Mouse (Mus musculus) cerebellum, adult 18-20 months (tissue): ENCODE results near the gene Hist1h3i.
"Not testable (repeated sequence)": the region's sequence is repeated elsewhere in the genome, so short reads cannot be mapped to it uniquely, and the experiment has no call there.

Experiments
- DNase-seq, 2 experiments: peaks; one replicate each; pipeline ENCODE4 v3.0.0; 2021

Hist1h3i gene

GRCm38 (mm10) chr13:21783255-21783617, at the start of gene Hist1h3i:
TSS of gene Hist1h3i (minus strand) at chr13:21783370.
- peak; percentile 61 to 65 for DNase-seq

DNA sequence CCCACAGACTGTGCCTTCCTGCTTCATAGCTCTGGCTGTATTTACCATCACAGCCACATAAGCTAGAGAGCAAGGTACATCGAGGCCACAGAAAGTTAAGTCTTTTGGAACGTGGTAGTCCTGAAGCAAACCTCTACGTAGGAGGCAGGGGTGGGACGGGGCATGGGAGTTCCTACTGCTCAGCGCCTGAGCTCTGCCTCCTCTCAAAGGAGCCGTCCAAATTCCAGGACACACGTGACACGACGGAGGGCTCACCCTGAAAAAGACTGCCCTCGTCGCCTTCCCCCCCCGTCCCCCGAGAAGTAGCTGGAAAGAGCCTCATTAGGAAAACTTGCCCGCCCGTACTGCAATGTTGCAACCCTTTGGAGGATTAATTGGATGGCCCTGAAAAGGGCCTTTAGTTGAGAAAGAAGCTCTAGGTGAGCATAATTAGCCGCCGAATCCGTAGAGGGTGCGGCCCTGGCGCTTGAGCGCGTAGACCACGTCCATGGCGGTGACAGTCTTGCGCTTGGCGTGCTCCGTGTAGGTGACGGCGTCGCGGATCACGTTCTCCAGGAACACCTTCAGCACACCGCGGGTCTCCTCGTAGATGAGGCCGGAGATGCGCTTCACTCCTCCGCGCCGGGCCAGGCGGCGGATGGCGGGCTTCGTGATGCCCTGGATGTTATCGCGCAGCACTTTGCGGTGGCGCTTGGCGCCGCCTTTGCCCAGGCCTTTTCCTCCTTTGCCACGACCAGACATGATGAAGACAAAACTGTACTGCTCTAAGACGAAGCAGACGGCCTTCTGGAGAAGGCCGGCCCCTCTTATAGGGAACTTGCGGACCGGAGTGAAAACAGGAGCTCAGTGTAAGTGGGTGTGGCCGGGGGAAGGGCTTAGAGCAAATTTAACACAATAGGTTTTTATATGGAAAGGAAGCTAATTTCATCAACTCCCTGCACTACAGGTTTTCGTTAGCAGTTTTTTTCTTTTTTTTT, 48.5 kb upstream of the Hist1h3i start, which contains the start of gene Hist1h4n:
Gene Hist1h4n (minus strand): TSS at position 779 of the 977 bp plus-strand sequence.
- DNase-seq = not testable (repeated sequence)

DNA sequence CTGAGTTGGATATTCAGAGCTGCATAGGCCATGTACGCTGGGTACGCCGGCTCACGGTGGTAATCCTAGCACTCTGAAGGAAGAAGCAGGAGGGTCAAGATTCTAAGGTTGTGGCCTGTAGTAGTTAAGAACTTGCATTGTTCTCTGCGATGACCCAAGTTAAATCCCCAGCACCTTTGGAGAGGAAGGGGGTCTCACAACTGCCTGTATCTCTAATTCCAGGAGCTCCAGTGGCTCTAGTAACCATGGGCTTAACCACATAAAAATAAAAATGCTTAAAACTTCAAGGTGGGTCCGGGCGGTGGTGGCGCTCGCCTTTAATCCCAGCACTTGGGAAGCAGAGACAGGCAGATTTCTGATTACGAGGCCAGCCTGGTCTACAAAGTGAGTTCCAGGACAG, 47.2 kb upstream of the Hist1h3i start:
- DNase-seq = no peak

GRCm38 (mm10) chr13:21828511-21828910, 45.3 kb upstream of the Hist1h3i start:
- no peak for DNase-seq

- DNase-seq = not testable (repeated sequence)
Measured at GRCm38 (mm10) chr13:21820082-21820890, 37.1 kb upstream of the Hist1h3i start.

DNA sequence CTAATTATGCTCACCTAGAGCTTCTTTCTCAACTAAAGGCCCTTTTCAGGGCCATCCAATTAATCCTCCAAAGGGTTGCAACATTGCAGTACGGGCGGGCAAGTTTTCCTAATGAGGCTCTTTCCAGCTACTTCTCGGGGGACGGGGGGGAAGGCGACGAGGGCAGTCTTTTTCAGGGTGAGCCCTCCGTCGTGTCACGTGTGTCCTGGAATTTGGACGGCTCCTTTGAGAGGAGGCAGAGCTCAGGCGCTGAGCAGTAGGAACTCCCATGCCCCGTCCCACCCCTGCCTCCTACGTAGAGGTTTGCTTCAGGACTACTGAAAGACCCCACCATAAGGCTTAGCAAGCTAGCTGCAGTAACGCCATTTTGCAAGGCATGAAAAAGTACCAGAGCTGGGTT, 28.9 kb upstream of the Hist1h3i start:
- not testable (repeated sequence) for DNase-seq

GRCm38 (mm10) chr13:21811539-21811938, 28.4 kb upstream of the Hist1h3i start, which contains the start of gene Hist1h4m:
TSS of gene Hist1h4m (plus strand) at chr13:21811746.
- peak in 1 of 2 experiments; percentile 24 for DNase-seq

GRCm38 (mm10) chr13:21811074-21811473, 27.9 kb upstream of the Hist1h3i start:
- not testable (repeated sequence) for DNase-seq

DNA sequence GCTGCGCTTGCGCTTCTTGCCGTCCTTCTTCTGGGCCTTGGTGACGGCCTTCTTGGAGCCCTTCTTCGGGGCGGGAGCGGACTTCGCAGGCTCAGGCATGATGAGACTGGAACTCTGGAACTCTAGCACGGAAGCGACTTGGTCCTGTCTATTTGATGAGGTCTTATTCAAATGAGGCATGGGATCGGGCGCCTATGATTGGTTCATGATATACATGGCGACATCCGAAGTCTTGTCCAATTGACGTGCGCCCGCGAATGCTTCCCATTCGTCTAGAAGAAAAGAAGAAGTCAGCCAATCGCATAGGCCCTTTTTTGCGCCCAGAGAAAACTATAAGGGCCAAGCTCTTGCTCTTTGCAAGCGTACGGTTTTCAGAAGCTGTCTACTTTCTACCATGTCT, 26.9 kb upstream of the Hist1h3i start, which contains the start of the genes Hist1h2bq and Hist1h2ao:
Gene Hist1h2bq (minus strand): TSS at position 125 of the 400 bp plus-strand sequence.
Gene Hist1h2ao (plus strand): TSS at position 393 of the 400 bp plus-strand sequence.
- not testable (repeated sequence) for DNase-seq

DNA sequence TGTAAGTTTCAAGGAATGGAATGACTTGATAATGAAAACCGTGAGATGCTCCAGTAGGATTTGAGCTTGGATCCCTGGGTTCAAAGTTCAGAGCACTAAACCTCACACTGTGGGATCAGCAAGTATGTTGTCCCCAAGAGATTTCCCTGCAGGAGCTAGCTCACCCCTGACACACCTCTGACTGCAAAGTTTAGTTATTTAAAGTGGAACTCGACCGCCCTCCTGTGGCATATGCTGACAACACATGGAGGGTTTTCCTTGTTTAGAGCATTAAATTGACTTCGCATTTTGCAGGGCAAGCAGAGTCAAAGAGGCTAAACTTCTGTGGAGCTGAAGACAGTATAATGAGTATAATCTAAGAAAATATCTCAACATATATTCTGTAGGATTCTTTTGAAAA, 19.9 kb upstream of the Hist1h3i start:
- DNase-seq = not testable (repeated sequence)

DNA sequence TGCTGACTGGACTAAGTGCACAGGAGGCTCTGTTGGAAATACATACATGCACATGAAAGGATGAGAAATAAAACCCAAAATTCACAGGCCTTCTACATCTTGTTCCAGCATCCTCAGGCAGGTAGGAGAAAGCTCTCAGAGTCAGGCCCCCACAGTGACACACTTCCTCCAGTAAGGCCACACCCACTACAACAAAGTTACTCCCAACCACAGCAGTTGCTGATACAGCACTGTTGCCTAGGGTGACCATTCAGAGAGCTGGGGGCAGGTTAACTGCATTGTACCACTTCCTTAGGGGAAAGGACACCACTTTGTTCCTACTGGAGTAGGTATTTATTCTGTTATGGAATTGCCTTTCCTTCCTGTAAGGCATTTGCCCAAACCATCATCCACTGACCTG, 14.0 kb upstream of the Hist1h3i start:
- DNase-seq = not testable (repeated sequence)

- no peak for DNase-seq
Measured at GRCm38 (mm10) chr13:21795584-21795983, 12.4 kb upstream of the Hist1h3i start.

DNA sequence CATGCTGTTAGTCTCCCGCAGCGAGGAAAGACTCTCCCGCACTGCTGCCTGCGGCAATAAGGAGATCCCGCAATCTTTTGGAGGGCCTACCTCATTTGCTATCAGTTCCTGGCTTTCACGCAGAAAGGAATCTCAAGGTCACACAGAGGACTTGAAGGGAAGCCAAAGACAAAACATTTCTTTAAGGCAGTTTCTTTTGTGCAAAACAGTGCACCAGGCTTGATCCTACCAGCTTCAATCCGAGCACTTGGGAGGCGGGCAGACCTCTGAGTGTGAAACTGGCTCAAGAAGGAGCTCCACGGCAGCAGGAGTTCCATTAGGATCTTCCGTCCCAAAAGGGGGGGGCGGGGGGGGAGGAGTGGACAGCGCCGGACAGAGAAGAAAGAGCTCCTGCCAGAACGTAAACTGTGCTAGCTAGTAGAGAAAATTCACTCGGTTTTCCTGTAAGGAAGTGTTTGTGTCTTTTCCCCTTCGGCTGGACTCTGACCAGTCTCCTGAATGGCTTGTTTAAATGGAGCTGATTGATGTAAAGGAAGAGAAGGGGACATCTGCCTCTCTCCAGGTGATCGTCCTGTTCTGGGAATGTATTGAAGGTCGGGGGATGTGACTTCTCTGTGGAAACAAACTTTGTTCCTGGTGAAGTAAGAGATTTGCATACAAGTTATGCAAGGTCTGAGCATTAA, 7.6 kb upstream of the Hist1h3i start:
- DNase-seq = no peak

- DNase-seq = no peak
Measured at GRCm38 (mm10) chr13:21789925-21790324, 6.8 kb upstream of the Hist1h3i start.

DNA sequence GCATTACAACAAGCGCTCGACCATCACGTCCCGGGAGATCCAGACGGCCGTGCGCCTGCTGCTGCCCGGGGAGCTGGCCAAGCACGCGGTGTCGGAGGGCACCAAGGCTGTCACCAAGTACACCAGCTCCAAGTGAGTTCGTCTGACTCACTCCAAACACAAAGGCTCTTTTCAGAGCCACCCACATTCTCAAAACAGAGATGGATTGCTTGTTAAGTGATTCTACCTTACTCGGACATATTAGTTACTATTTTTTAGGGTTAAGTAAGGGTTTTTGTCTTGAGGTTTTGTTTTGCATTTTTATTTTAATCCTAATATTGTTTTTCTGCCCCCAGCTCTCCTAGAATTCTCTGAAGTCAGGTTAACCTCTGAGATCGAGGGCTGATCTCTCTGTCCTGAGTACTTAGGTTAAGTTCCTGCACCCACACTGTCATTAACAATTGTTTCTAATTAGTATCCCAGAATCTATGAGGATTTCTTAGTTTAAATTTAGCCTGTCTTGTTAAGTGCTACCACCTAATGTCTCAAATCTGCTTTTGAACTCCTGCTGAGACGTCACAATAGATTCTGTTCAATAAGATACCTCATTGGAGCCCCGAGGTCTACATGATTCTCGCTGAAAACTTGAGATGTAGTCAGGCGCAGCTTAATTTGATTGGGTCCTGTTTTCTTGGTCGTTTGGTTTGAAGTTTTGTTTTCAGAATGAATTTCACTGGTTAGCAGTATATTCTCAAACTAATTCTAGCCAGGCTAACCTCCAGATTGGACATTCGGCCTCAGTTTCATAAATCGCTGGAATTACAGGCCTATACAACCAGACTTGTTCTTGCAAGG, 4.8 kb upstream of the Hist1h3i start:
- peak in 1 of 2 experiments; percentile 15 for DNase-seq

GRCm38 (mm10) chr13:21786899-21787629, 3.9 kb upstream of the Hist1h3i start, which contains the start of the genes Hist1h2an and Hist1h2bp:
TSS of gene Hist1h2an (minus strand) at chr13:21787218.
TSS of gene Hist1h2bp (plus strand) at chr13:21787461.
- DNase-seq = peak; percentile 84 to 86

DNA sequence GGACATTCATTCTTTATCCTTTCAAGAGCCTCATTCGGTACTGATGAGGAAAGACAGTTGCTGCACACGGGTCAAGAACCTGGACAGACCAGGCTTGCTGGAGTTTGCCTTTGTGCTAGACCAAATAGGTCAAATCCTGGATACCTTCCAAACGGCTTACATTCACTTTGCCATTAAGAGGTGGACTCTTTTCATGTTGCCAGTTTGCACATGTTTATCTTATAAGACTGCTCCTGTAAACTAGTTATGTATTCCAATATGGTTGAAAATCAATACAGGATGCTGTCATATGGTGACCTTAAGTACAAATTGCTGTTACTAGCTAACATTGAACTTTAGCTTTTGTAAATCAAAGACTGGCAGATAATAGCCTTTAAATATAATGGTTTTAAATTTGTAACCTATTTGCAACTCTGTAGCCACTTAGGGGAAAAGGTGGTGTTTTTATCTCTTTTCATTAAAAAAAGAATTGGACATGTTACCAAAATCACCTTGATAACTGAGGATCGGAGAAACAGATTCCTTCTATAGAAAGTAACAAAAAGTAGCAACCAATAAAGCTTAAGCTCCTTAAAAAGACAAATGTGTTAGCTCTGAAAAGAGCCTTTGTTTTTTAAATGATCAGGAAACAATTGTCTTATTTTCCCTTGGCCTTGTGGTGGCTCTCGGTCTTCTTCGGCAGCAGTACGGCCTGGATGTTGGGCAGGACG, 3.2 kb upstream of the Hist1h3i start:
- DNase-seq = no peak

DNA sequence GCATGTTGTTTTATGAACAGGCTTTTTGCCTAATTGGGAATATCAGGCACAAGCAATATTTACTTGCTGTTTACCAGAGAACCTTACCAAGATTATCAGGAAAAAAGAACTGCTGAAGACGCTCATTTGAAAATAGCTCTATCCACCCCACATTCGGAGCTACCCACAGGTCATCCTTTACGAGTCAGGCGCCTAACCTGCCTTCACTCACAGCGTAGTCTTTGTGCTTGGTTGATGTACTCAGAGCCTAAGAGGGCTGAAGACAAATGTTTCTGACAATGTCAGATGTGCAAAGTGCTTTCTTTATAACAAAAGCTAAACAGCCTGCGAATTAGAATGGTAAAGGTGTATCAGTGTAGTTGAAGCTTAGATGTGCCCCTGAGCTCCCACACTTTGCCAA, 1.1 kb upstream of the Hist1h3i start:
- no peak for DNase-seq

- peak in 1 of 2 experiments; percentile 17 for DNase-seq
Measured at GRCm38 (mm10) chr13:21783734-21784161, 578 bp upstream of the Hist1h3i start.
